Comparison of ENCODE assay signal across 19 mouse cellular contexts in the genomic region with DNA sequence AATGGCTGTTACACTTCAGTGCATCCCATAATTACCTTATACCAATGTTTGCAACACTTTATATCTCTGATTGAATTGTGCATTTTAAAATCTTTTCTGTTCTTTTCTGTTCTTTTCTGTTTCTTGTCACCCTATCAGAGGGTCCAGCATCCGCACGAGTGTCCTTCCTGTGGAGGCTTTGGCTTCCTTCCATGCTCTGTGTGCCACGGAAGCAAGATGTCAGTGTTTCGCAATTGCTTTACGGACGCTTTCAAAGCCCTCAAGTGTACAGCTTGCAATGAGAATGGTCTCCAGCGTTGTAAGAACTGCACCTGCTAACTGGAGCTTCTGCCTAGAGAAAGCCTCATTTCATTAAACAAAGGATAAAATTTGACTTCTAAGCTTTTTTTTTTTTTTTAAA.
"Had no signal": no experiment of that assay in that cellular context is flagged by ENCODE, and none has a peak within 500 bp of the region (broad histone marks: within the 10 kb centered on the region; RNA-seq: fewer than 3 reads in every experiment).

No protein-coding gene starts in this region.

- H3K9ac ChIP-seq: limb, embryonic 12.5 days; limb, embryonic 15.5 days; liver, embryonic 14.5 days; liver, postnatal 0 days; lung, embryonic 15.5 days; midbrain, embryonic 13.5 days; stomach, embryonic 15.5 days had no signal

- H3K4me1 ChIP-seq: limb, embryonic 12.5 days; limb, embryonic 15.5 days; lung, embryonic 15.5 days; midbrain, embryonic 13.5 days; stomach, embryonic 15.5 days had no signal

- H3K27me3 ChIP-seq: limb, embryonic 12.5 days; limb, embryonic 15.5 days; lung, embryonic 15.5 days; midbrain, embryonic 13.5 days; stomach, embryonic 15.5 days had no signal

- H3K27ac ChIP-seq: kidney, postnatal 0 days; layer of hippocampus, adult 2 months; left cerebral cortex, adult 2 months; limb, embryonic 12.5 days; limb, embryonic 15.5 days; liver, embryonic 14.5 days; lung, embryonic 15.5 days; midbrain, embryonic 13.5 days; stomach, embryonic 15.5 days had no signal

- H3K4me3 ChIP-seq: layer of hippocampus, adult 2 months; left cerebral cortex, adult 2 months; limb, embryonic 12.5 days; limb, embryonic 15.5 days; lung, embryonic 15.5 days; midbrain, embryonic 13.5 days; stomach, embryonic 15.5 days had no signal

- H3K9me3 ChIP-seq: limb, embryonic 12.5 days; limb, embryonic 15.5 days; lung, embryonic 15.5 days; midbrain, embryonic 13.5 days; stomach, embryonic 15.5 days had no signal

- H3K36me3 ChIP-seq: limb, embryonic 12.5 days; limb, embryonic 15.5 days; lung, embryonic 15.5 days; midbrain, embryonic 13.5 days; stomach, embryonic 15.5 days had no signal

- DNase-seq: kidney, adult 2 months; kidney, postnatal 25 days; layer of hippocampus, adult 9-11 months; liver, postnatal 0 days; lung, postnatal 10 days; lung, postnatal 4 days; spleen, adult 18-20 months; thymus, postnatal 25 days had no signal

- H3K4me2 ChIP-seq: limb, embryonic 12.5 days; limb, embryonic 15.5 days; liver, embryonic 11.5 days; lung, embryonic 15.5 days; midbrain, embryonic 13.5 days; stomach, embryonic 15.5 days had no signal

- ATAC-seq: liver, postnatal 0 days; midbrain, embryonic 13.5 days; midbrain, embryonic 16.5 days had no signal
